Mouse (Mus musculus): ENCODE measurements around the gene Flrt1. TPM values are rescaled to one million over a fixed set of nuclear protein-coding genes. Genes with fewer than 3 reads are reported as not detected.

Gene Flrt1
- total and polyA plus RNA-seq, 2 experiments from 2014 or later: 8.8 to 11.3 TPM

GRCm38 (mm10) chr19:7122277-7122676, 16.7 kb upstream of the Flrt1 start:
- Histone ChIP-seq H3K4me2 (ENCODE audit: low read depth) (no peak overlapping the region), H3K4me1 (ENCODE audit: insufficient read depth) (peaks cover 7% of the 10 kb centered on the region), H3K27me3 (ENCODE audit: insufficient read depth, low read length) (no peaks in the 10 kb centered on the region), H3K9me3 (ENCODE audit: low read length) (no peaks in the 10 kb centered on the region), H3K4me3 (ENCODE audit: low read depth, low read length) (no peak overlapping the region), H3K36me3 (ENCODE audit: insufficient read depth) (no peaks in the 10 kb centered on the region), H3K27ac (ENCODE audit: low read depth, low read length) (peak overlapping the region; percentile 21; the same call in 1 of the 2 replicates), H3K9ac (peak overlapping the region; percentile 18; the same call in 1 of the 2 replicates)
- no peak for DNase-seq
- 0 out of 2 replicates have a peak, but pooled peaks have one; percentile 23 for ATAC-seq
- TF ChIP-seq CTCF (IDR thresholded peaks at IDR 0.05; ENCODE audit: low read depth): no peak
- 33% methylated on average over 4 of the region's 4 CpGs for WGBS

DNA sequence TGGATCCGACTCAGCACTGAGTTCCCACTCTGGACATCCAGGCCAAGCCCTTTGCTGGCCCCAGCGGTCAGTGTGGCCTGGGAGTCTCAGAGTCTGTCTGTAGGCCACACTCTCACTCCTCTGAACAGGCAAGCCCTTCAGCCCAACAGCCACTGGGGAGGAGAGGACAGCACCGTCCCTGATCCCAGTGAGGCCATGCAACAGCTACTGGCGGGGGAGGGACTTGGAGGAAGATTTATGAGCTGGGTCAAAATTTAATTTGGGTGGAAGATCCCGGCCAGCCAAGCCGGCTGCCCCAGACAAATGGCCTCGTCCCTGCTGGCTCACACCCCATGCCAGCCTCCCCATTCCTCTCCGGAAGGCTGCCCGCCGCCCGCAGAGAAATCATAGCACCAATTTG, 15.7 kb upstream of the Flrt1 start:
- no peak overlapping the region for H3K27ac ChIP-seq (ENCODE audit: low read depth, low read length)
- ATAC-seq (no peak), DNase-seq (no peak)
- peaks cover 7% of the 10 kb centered on the region for H3K4me1 ChIP-seq (ENCODE audit: insufficient read depth)
- H3K9ac ChIP-seq: no peak overlapping the region
- no peaks in the 10 kb centered on the region for H3K36me3 ChIP-seq (ENCODE audit: insufficient read depth)
- no peak overlapping the region for H3K4me2 ChIP-seq (ENCODE audit: low read depth)
- no peak for TF ChIP-seq CTCF (IDR thresholded peaks at IDR 0.05; ENCODE audit: low read depth)
- 73% methylated on average over 11 of the region's 11 CpGs for WGBS
- H3K4me3 ChIP-seq (ENCODE audit: low read depth, low read length): no peak overlapping the region
- H3K27me3 ChIP-seq (ENCODE audit: insufficient read depth, low read length): no peaks in the 10 kb centered on the region
- H3K9me3 ChIP-seq (ENCODE audit: low read length): no peaks in the 10 kb centered on the region

DNA sequence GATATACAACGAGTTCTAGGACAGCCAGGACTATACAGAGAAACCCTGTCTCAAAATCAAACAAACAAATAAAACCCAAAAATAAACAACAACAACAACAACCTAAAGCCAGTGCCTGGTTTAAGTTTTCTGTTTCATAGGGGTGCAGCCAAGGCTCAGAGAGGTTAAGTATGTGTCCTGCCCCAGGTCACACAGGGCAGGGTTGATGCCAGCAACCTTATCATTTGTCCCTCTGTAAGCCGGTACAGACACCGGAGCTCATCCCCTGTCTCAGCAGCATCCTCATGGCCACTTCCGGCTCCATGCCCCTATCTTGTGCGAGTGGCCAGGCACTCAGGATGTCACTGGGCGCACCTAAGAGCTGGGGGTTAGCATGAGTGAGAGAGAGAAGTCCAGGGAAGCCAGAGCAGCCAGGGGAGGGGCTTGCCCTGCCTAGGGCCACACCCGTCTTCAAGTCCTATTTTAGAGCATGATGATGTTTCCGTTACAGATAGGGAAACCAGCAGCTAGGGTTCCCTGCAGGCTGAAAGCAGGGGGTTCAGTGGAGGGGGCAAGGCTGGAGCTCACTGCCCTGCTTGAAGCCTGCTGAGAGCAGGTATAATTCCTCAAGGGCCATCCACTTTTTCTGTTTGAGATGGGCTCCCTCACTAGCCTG, 12.3 kb upstream of the Flrt1 start:
- H3K4me3 ChIP-seq (ENCODE audit: low read depth, low read length): no peak overlapping the region
- ATAC-seq: no peak
- DNase-seq: no peak
- WGBS: 86% methylated on average over 8 of the region's 8 CpGs
- no peaks in the 10 kb centered on the region for H3K36me3 ChIP-seq (ENCODE audit: insufficient read depth)
- TF ChIP-seq CTCF (IDR thresholded peaks at IDR 0.05; ENCODE audit: low read depth): no peak
- H3K9me3 ChIP-seq (ENCODE audit: low read length): no peaks in the 10 kb centered on the region
- peaks cover 12% of the 10 kb centered on the region for H3K4me1 ChIP-seq (ENCODE audit: insufficient read depth)
- no peak overlapping the region for H3K27ac ChIP-seq (ENCODE audit: low read depth, low read length)
- no peak overlapping the region for H3K4me2 ChIP-seq (ENCODE audit: low read depth)
- H3K9ac ChIP-seq: no peak overlapping the region
- no peaks in the 10 kb centered on the region for H3K27me3 ChIP-seq (ENCODE audit: insufficient read depth, low read length)

DNA sequence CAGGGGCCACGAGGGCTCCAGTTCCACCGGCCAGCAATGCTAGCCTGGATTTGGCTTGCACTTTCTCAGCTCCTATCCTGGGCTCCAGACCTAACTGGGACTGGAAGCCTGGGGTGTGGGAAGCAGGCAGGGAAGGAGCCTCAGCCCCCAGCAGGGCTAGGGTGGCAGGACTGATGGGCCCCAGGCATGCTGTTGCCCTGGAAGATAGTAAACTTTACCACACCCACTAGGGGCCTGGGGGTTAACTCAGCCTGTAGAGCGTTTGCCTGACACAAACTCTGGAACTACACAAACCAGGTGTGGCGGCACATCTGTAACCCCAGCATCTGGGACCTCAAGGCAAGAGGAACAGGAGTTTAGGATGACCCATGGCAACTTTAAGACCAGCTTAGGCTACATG, 11.6 kb upstream of the Flrt1 start:
- no peaks in the 10 kb centered on the region for H3K36me3 ChIP-seq (ENCODE audit: insufficient read depth)
- no peaks in the 10 kb centered on the region for H3K27me3 ChIP-seq (ENCODE audit: insufficient read depth, low read length)
- no peak overlapping the region for H3K27ac ChIP-seq (ENCODE audit: low read depth, low read length)
- H3K9ac ChIP-seq: no peak overlapping the region
- no peak overlapping the region for H3K4me2 ChIP-seq (ENCODE audit: low read depth)
- H3K4me3 ChIP-seq (ENCODE audit: low read depth, low read length): no peak overlapping the region
- no peak for ATAC-seq
- DNase-seq: no peak
- H3K9me3 ChIP-seq (ENCODE audit: low read length): no peaks in the 10 kb centered on the region
- peaks cover 6% of the 10 kb centered on the region for H3K4me1 ChIP-seq (ENCODE audit: insufficient read depth)
- no peak for TF ChIP-seq CTCF (IDR thresholded peaks at IDR 0.05; ENCODE audit: low read depth)
- 74% methylated on average over 4 of the region's 4 CpGs for WGBS

DNA sequence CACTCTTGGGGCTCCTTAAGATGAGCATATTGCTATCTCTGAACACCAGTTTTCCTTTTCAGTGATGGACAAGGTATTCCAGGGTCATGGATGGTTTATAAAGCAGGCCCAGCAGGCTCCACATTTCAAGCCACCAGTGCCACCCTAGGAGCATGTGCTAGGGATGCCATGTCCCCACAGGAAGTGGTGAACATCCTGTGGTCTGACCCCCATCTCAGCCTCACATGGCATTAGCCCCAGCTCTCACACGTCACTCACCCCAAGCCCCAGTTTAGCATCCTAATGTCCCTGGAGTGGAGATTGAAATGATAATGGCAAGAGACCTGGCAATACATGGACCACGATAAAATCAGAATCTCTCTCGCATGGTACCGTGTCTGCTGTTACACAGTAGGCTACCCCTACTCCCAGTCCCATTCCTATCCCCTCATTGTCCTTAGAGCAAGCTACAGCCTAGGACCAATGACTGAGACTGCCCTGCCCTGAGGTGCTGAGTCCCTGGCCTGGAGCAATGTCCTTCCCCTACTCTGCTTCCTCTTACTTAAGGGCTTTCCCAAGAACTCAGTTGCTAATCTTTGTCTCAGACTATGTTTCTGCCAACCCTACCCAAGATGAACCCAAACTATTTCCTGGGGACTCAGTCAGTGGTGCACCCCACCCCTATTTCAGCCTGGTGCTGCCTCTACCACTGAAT, 10.7 kb upstream of the Flrt1 start:
- DNase-seq: no peak
- Histone ChIP-seq H3K4me3 (ENCODE audit: low read depth, low read length) (no peak overlapping the region), H3K4me1 (ENCODE audit: insufficient read depth) (peaks cover 4% of the 10 kb centered on the region; the same call in 1 of the 2 replicates), H3K9me3 (ENCODE audit: low read length) (no peaks in the 10 kb centered on the region), H3K4me2 (ENCODE audit: low read depth) (no peak overlapping the region), H3K9ac (no peak overlapping the region), H3K27me3 (ENCODE audit: insufficient read depth, low read length) (no peaks in the 10 kb centered on the region), H3K27ac (ENCODE audit: low read depth, low read length) (no peak overlapping the region), H3K36me3 (ENCODE audit: insufficient read depth) (no peaks in the 10 kb centered on the region)
- WGBS: 85% methylated on average over 4 of the region's 4 CpGs
- no peak for TF ChIP-seq CTCF (IDR thresholded peaks at IDR 0.05; ENCODE audit: low read depth)
- no peak for ATAC-seq

- Histone ChIP-seq H3K4me3 (ENCODE audit: low read depth, low read length) (no peak overlapping the region), H3K4me2 (ENCODE audit: low read depth) (no peak overlapping the region), H3K27ac (ENCODE audit: low read depth, low read length) (no peak overlapping the region), H3K27me3 (ENCODE audit: insufficient read depth, low read length) (no peaks in the 10 kb centered on the region), H3K9ac (no peak overlapping the region), H3K36me3 (ENCODE audit: insufficient read depth) (no peaks in the 10 kb centered on the region), H3K9me3 (ENCODE audit: low read length) (no peaks in the 10 kb centered on the region), H3K4me1 (ENCODE audit: insufficient read depth) (peaks cover 4% of the 10 kb centered on the region; the same call in 1 of the 2 replicates)
- DNase-seq (no peak), ATAC-seq (peak; percentile 34; the same call in 1 of the 2 replicates)
- WGBS: 15% methylated on average over 14 of the region's 14 CpGs
- no peak for TF ChIP-seq CTCF (IDR thresholded peaks at IDR 0.05; ENCODE audit: low read depth)
Observed at GRCm38 (mm10) chr19:7113574-7113973, 8.0 kb upstream of the Flrt1 start.

GRCm38 (mm10) chr19:7112628-7113027, 7.1 kb upstream of the Flrt1 start:
- Histone ChIP-seq H3K36me3 (ENCODE audit: insufficient read depth) (no peaks in the 10 kb centered on the region), H3K4me2 (ENCODE audit: low read depth) (no peak overlapping the region), H3K27me3 (ENCODE audit: insufficient read depth, low read length) (no peaks in the 10 kb centered on the region), H3K9ac (no peak overlapping the region), H3K27ac (ENCODE audit: low read depth, low read length) (no peak overlapping the region), H3K4me1 (ENCODE audit: insufficient read depth) (peaks cover 4% of the 10 kb centered on the region; the same call in 1 of the 2 replicates), H3K9me3 (ENCODE audit: low read length) (no peaks in the 10 kb centered on the region), H3K4me3 (ENCODE audit: low read depth, low read length) (no peak overlapping the region)
- WGBS: 31% methylated on average over 3 of the region's 3 CpGs
- TF ChIP-seq CTCF (IDR thresholded peaks at IDR 0.05; ENCODE audit: low read depth): no peak
- DNase-seq: no peak
- ATAC-seq: no peak

All from forebrain, postnatal 0 days (tissue).